Mouse (Mus musculus): ENCODE measurements around the gene Runx3. TPM values are rescaled to one million over a fixed set of nuclear protein-coding genes. Genes with fewer than 3 reads are reported as not detected.

Gene Runx3
- total and polyA plus RNA-seq, 2 experiments = under 0.01 to 0.18 TPM

GRCm38 (mm10) chr4:135116391-135116790, 4.1 kb upstream of the Runx3 start:
- Histone ChIP-seq H3K4me1 (ENCODE audit: control insufficient read depth, insufficient read depth, low read length) (no peaks in the 10 kb centered on the region), H3K79me2 (ENCODE audit: control insufficient read depth, insufficient read depth, low read length) (no peaks in the 10 kb centered on the region), H3K27ac (replicated peaks; ENCODE audit: insufficient read depth, low read depth, low read length) (no peak overlapping the region), H3K9ac (ENCODE audit: low read depth, low read length) (no peak overlapping the region), H3K27me3 (ENCODE audit: control insufficient read depth, insufficient read depth, low read length) (0 out of 2 replicates have a peak, but pooled peaks cover 2% of the 10 kb centered on the region), H3K36me3 (ENCODE audit: control insufficient read depth, insufficient read depth, low read length) (no peaks in the 10 kb centered on the region), H3K4me3 (ENCODE audit: insufficient read depth, low read depth, low read length) (no peak overlapping the region)
- WGBS = 74% methylated on average over 5 of the region's 5 CpGs
- no peak for DNase-seq (ENCODE audit: extremely low read depth, low read depth, low spot score)
- no peak for TF ChIP-seq POLR2A (IDR thresholded peaks at IDR 0.05; ENCODE audit: extremely low read depth, insufficient read depth, low read length)
- TF ChIP-seq CTCF (IDR thresholded peaks at IDR 0.05; ENCODE audit: low read depth, low read length) = no peak

- Histone ChIP-seq H3K4me1 (ENCODE audit: control insufficient read depth, insufficient read depth, low read length) (no peaks in the 10 kb centered on the region), H3K27me3 (ENCODE audit: control insufficient read depth, insufficient read depth, low read length) (0 out of 2 replicates have a peak, but pooled peaks cover 2% of the 10 kb centered on the region), H3K27ac (replicated peaks; ENCODE audit: insufficient read depth, low read depth, low read length) (no peak overlapping the region), H3K9ac (ENCODE audit: low read depth, low read length) (no peak overlapping the region), H3K79me2 (ENCODE audit: control insufficient read depth, insufficient read depth, low read length) (no peaks in the 10 kb centered on the region), H3K4me3 (ENCODE audit: insufficient read depth, low read depth, low read length) (no peak overlapping the region), H3K36me3 (ENCODE audit: control insufficient read depth, insufficient read depth, low read length) (no peaks in the 10 kb centered on the region)
- DNase-seq (ENCODE audit: extremely low read depth, low read depth, low spot score) = no peak
- WGBS = 92% methylated on average over 9 of the region's 9 CpGs
- TF ChIP-seq CTCF (IDR thresholded peaks at IDR 0.05; ENCODE audit: low read depth, low read length) = no peak
- no peak for TF ChIP-seq POLR2A (IDR thresholded peaks at IDR 0.05; ENCODE audit: extremely low read depth, insufficient read depth, low read length)
These were observed 2.6 kb upstream of the Runx3 start for GRCm38 (mm10) chr4:135117846-135118245.

- 88% methylated on average over 12 of the region's 12 CpGs for WGBS
- Histone ChIP-seq H3K36me3 (ENCODE audit: control insufficient read depth, insufficient read depth, low read length) (no peaks in the 10 kb centered on the region), H3K79me2 (ENCODE audit: control insufficient read depth, insufficient read depth, low read length) (no peaks in the 10 kb centered on the region), H3K4me3 (ENCODE audit: insufficient read depth, low read depth, low read length) (no peak overlapping the region), H3K4me1 (ENCODE audit: control insufficient read depth, insufficient read depth, low read length) (no peaks in the 10 kb centered on the region), H3K27ac (replicated peaks; ENCODE audit: insufficient read depth, low read depth, low read length) (no peak overlapping the region), H3K9ac (ENCODE audit: low read depth, low read length) (no peak overlapping the region), H3K27me3 (ENCODE audit: control insufficient read depth, insufficient read depth, low read length) (no peaks in the 10 kb centered on the region; the same call in 1 of the 2 replicates)
- no peak for DNase-seq (ENCODE audit: extremely low read depth, low read depth, low spot score)
- TF ChIP-seq POLR2A (IDR thresholded peaks at IDR 0.05; ENCODE audit: extremely low read depth, insufficient read depth, low read length) = no peak
- TF ChIP-seq CTCF (IDR thresholded peaks at IDR 0.05; ENCODE audit: low read depth, low read length) = no peak
These were observed 1.5 kb upstream of the Runx3 start for GRCm38 (mm10) chr4:135118855-135119474.

- no peak for DNase-seq (ENCODE audit: extremely low read depth, low read depth, low spot score)
- Histone ChIP-seq H3K27ac (replicated peaks; ENCODE audit: insufficient read depth, low read depth, low read length) (no peak overlapping the region), H3K36me3 (ENCODE audit: control insufficient read depth, insufficient read depth, low read length) (no peaks in the 10 kb centered on the region), H3K79me2 (ENCODE audit: control insufficient read depth, insufficient read depth, low read length) (no peaks in the 10 kb centered on the region), H3K4me1 (ENCODE audit: control insufficient read depth, insufficient read depth, low read length) (no peaks in the 10 kb centered on the region), H3K9ac (ENCODE audit: low read depth, low read length) (no peak overlapping the region), H3K4me3 (ENCODE audit: insufficient read depth, low read depth, low read length) (no peak overlapping the region), H3K27me3 (ENCODE audit: control insufficient read depth, insufficient read depth, low read length) (no peaks in the 10 kb centered on the region; the same call in 1 of the 2 replicates)
- TF ChIP-seq POLR2A (IDR thresholded peaks at IDR 0.05; ENCODE audit: extremely low read depth, insufficient read depth, low read length) = no peak
- TF ChIP-seq CTCF (IDR thresholded peaks at IDR 0.05; ENCODE audit: low read depth, low read length) = no peak
- 85% methylated on average over 5 of the region's 5 CpGs for WGBS
These were observed 3.3 kb downstream of the Runx3 start for GRCm38 (mm10) chr4:135123721-135124120.

GRCm38 (mm10) chr4:135124732-135125131, 4.3 kb downstream of the Runx3 start:
- 95% methylated on average over 6 of the region's 6 CpGs for WGBS
- no peak for DNase-seq (ENCODE audit: extremely low read depth, low read depth, low spot score)
- Histone ChIP-seq H3K27me3 (ENCODE audit: control insufficient read depth, insufficient read depth, low read length) (no peaks in the 10 kb centered on the region; the same call in 1 of the 2 replicates), H3K9ac (ENCODE audit: low read depth, low read length) (no peak overlapping the region), H3K36me3 (ENCODE audit: control insufficient read depth, insufficient read depth, low read length) (no peaks in the 10 kb centered on the region), H3K27ac (replicated peaks; ENCODE audit: insufficient read depth, low read depth, low read length) (no peak overlapping the region), H3K79me2 (ENCODE audit: control insufficient read depth, insufficient read depth, low read length) (no peaks in the 10 kb centered on the region), H3K4me3 (ENCODE audit: insufficient read depth, low read depth, low read length) (no peak overlapping the region), H3K4me1 (ENCODE audit: control insufficient read depth, insufficient read depth, low read length) (no peaks in the 10 kb centered on the region)
- TF ChIP-seq CTCF (IDR thresholded peaks at IDR 0.05; ENCODE audit: low read depth, low read length) (no peak), POLR2A (IDR thresholded peaks at IDR 0.05; ENCODE audit: extremely low read depth, insufficient read depth, low read length) (no peak)

- DNase-seq (ENCODE audit: extremely low read depth, low read depth, low spot score) = no peak
- 71% methylated on average over 3 of the region's 3 CpGs for WGBS
- Histone ChIP-seq H3K4me3 (ENCODE audit: insufficient read depth, low read depth, low read length) (no peak overlapping the region), H3K36me3 (ENCODE audit: control insufficient read depth, insufficient read depth, low read length) (no peaks in the 10 kb centered on the region), H3K27ac (replicated peaks; ENCODE audit: insufficient read depth, low read depth, low read length) (no peak overlapping the region), H3K27me3 (ENCODE audit: control insufficient read depth, insufficient read depth, low read length) (no peaks in the 10 kb centered on the region; the same call in 1 of the 2 replicates), H3K79me2 (ENCODE audit: control insufficient read depth, insufficient read depth, low read length) (no peaks in the 10 kb centered on the region), H3K4me1 (ENCODE audit: control insufficient read depth, insufficient read depth, low read length) (no peaks in the 10 kb centered on the region), H3K9ac (ENCODE audit: low read depth, low read length) (no peak overlapping the region)
- TF ChIP-seq POLR2A (IDR thresholded peaks at IDR 0.05; ENCODE audit: extremely low read depth, insufficient read depth, low read length) (no peak), CTCF (IDR thresholded peaks at IDR 0.05; ENCODE audit: low read depth, low read length) (no peak)
These were observed 4.7 kb downstream of the Runx3 start for GRCm38 (mm10) chr4:135125152-135125551.

All from liver, adult 2 months (tissue).